Mouse (Mus musculus): ENCODE data around the gene Sp1.
A peak's percentile ranks its signal among the peaks of the same experiment; 100 is the strongest.

Gene Sp1

DNA sequence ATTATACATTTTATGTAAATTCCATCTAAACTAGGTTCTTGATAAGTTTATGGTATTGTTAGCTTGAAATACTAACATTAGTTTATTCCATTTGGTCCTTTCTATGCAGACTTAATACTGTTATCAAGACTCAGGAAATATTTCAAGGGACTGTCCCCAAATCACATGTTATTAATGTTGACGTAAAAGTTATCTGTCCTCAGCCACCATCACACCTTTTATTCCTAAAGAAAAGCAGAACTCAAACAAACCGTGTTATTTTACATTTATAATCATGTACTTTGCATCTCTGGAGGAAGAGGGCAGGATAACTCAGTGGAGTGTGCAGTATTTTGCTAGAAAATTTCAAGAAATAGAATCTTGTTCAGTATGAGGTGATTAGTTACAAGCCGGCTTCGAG lies 27.2 kb downstream of the Sp1 start:
- DNase-seq (ENCODE audit: low spot score in 2 of 2) = no peak

DNA sequence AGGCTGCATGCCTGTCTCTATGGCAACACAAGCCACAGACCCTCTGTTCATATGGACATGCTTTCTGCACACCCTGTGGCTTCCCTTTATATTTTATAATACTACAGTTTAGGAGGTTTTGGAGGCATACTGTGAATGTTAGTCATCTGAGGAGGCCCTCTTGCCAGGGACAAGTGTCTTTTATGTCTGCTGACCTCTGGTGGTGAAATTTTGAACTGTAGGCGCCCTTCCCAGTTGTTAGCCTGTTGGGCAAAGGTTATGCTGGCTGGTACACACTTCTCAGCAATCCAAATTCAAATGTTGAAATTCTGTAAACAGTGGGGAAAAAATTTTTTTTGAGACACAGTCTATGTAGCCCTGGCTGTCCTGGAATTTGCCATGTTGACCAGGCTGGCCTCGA lies 36.5 kb downstream of the Sp1 start:
- DNase-seq (ENCODE audit: low spot score in 2 of 2) = peak; percentile 82 to 89

DNA sequence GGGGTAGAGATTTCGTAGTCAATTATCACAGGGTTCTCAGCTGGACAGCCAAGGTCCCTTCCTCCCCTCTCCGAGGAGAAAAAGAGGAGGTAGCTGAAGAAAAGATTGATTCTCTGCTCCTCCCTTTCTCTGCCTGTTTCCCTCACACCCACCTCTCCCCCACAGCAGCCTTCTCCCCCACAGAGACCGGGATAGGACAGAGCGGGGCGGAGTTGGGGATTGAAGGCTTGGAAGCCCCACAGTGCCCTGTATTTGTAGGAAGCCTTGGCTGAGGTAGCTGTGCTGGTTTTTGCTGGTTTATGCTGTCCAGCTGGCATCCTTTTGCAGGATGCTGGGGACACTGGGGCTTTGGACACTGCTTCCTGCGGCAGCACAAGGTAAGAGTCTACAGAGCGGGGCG lies 39.2 kb downstream of the Sp1 start, which contains the start of gene Amhr2:
TSS of gene Amhr2 (plus strand) at position 222 of the 400 bp plus-strand sequence.
- DNase-seq (ENCODE audit: low spot score in 2 of 2) = no peak

DNA sequence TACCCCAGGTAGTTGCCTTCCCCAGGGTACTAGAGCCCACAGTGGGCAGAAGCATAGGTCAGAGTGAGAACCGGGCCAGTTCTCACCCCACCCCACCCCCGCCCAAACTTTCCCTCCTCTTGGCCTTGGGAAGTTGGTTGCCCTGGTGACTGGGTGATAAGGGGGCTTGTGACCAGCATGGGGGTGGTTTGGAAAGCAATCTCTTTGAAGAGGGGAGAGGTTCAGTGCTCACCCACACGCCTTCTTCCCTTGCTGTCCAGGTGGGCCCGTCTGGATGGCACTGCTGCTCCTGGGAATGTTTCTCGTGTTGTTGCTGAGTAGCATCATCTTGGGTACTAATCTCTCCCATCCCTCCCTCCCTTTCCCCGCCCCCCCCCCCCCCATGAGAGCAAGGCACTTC lies 40.5 kb downstream of the Sp1 start:
- no peak for DNase-seq (ENCODE audit: low spot score in 2 of 2)

DNA sequence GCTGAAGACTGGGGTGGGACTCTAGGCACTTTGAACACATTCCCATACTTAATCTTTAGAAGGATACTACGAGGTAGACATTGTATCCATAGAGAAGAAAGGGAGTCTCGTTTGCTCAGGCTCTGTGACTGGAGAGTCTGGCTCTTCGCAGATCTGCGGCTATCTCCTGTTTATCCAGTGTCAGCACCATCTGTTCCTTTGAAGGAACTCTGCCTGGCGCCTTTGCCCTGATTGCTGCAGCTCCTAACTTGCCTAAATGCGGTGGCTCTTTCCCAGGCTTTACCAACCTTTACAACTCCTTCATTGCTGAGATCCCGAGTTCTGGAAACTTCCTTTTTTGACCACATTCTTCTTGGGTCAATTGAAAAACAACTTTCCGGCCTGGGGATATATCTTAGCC lies 43.4 kb downstream of the Sp1 start:
- DNase-seq (ENCODE audit: low spot score in 2 of 2) = no peak

DNA sequence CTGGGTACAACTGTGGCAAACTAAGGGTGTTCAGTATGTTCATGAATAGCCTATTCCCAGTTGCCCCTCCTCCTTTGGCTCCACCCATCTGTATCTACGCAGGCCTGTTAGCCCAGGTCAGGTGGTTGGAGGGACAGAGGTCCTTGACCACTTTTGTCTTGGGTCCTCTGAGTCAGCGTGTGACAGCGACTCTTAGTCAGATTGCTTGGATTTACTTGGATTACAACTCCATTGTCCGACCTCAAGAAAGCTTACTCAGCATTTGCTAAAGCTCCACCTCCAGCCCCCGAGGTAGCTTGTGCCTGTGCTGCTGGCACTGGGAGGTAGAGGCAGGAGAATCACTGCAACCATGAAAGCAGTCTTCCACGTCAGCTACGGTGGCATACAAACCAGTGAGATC lies 45.0 kb downstream of the Sp1 start:
- no peak for DNase-seq (ENCODE audit: low spot score in 2 of 2)

DNA sequence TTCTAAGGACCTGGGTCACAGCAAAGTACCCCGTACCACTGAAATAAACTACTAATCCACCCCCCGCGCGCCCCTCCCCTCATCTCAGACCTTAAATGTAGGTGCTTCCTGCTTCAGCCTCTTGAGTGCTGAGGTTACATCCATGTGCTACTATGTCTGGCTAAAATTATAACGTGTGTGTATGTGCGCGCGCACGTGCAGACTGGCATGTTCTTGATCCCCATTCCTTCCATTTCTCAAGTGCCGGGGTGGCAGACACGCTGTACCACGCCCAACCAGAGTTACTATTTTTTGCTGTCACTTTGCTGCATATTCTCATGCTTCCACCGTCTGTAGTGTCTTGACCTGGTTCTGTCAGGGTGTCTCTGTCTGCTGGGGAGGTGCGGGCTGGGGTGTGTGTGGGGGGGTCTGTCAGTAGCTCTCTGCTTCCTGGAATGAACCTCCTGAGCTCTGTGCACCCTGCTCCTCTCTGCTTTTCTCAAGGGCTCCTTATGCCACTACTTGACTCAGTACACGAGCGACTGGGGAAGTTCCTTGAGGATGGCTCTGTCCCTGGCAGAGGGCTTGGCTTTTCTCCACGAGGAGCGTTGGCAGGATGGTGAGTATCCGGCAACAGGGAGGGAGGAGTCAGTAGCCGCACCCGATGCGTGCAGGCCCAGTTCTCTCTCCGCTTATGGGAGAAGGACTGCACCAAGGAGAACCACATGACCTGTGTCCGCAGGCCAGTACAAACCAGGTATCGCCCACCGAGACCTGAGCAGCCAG lies 45.9 kb downstream of the Sp1 start:
- no peak for DNase-seq (ENCODE audit: low spot score in 2 of 2)

DNA sequence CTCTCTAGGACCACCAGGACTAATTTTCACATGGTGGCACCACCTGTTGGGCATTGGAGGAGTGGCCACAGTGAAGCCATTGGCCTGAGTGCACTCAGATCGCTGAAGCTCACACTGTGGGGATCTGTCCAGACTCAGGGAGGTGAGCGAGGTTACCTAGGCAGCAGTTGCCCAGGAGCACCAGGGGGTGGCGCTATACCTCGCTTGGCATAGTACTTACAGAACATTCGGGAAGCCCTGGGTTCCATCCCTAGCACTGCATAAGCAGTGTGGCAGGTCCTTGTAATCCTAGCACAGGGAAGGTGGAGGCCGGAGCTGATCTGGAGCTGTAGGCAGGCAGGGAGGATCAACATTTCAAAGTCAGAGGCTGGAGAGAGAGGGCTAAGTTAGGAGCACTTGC lies 50.0 kb downstream of the Sp1 start:
- DNase-seq (ENCODE audit: low spot score in 2 of 2) = no peak

DNA sequence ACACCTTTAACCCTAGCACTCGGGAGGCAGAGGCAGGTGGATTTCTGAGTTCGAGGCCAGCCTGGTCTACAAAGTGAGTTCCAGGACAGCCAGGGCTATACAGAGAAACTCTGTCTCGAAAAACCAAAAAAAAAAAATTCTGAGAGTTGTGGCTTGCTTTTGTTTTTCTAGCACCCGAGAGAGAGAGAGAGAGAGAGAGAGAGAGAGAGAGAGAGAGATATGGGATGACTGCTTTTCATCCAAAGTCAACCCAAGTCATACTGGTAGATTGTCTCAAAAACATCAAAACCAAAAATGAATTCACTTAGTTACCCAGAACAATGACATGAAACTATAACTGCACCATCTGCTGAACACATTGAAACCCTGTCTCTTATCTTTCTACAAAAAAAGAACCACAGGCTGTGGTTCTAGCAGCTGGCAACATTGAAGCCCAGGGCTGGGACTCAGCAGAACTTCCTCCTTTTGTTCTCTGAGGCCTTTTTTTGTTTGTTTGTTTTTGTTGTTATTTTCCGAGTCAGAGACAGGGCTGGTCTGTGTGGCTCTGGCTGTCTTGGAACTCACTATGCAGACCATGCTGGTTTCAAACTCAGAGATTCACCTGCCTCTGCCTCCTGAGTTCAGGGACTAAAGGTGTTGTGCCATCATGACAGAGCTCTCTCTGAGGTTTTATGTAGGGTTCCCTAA lies 52.2 kb downstream of the Sp1 start:
- no peak for DNase-seq (ENCODE audit: low spot score in 2 of 2)

DNA sequence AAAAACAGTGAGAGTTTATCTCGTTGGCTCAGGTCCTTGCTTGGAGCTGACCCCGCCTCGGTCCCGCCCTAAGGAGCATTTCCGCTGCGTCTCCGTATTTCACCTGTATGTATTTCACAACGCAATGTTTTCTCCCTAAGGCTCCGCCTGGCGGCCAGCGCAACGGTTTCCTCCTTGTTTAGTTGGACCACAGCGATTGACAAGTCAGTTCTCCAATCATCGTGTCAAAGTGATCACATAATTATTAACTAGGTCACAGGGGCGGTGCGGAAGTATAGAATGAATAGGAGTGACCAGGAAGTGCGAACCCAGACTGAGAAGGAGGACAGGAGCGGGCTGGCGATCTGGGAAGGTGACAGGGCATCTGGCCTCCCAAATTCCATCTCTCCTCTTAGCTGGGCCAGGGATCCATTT lies 53.0 kb downstream of the Sp1 start, which contains the start of gene Prr13:
TSS of gene Prr13 (plus strand) at position 125 of the 414 bp plus-strand sequence.
- peak; percentile 75 to 83 for DNase-seq (ENCODE audit: low spot score in 2 of 2)

DNA sequence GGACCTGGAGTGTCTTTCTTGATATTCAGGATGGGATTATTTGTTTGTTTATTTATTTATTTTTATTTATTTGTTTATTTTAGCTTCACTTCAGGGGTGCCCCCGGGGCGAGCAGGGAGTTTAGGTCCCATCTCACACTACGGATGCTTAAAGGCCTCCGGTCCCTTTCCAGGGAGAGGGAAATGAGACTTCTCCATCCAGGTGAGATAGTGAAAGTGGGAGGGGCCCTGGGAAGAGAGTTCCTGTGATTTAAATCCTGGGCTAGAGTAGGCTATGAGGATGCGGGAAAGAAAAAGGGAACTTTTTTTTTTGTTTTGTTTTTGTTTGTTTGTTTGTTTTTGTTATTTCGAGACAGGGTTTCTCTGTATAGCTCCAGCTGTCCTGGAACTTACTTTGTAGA lies 53.4 kb downstream of the Sp1 start:
- no peak for DNase-seq (ENCODE audit: low spot score in 2 of 2)

DNA sequence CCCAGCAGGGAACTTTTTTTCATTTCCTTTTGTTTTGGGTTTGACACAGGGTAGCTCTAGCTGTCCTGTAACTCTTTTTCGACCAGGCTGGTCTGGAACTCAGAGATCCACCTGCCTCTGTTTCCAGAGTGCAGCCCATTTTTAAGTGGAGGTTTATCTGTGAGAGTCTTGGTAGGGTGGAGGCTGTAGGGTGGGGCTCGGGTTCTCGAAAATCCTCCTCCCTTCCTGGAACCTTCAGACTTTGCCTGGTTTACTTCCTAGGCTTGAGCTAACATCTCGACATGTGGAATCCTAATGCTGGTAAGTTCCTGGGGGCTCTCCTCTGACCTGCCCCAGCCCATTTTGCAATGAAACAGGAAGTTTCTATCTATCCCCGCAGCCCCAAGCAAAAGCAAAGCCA lies 53.9 kb downstream of the Sp1 start:
- DNase-seq (ENCODE audit: low spot score in 2 of 2) = no peak

DNA sequence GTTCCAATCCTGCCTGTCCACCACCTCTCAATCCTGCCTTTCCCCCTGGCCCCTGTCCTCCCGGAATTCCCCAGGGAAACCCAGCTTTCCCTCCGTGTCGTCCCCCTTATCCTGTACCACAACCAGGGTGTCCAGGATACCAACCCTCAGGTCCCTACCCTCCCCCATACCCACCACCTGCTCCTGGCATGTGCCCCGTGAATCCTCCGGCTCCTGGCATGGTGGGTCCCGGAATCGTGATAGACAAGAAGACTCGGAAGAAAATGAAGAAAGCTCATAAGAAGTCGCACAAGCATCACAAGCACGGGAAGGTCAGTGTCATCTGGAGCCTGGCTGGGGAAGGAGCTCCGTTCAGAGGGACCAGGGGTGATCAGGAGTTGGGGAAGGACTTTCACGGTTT lies 54.5 kb downstream of the Sp1 start:
- no peak for DNase-seq (ENCODE audit: low spot score in 2 of 2)

DNA sequence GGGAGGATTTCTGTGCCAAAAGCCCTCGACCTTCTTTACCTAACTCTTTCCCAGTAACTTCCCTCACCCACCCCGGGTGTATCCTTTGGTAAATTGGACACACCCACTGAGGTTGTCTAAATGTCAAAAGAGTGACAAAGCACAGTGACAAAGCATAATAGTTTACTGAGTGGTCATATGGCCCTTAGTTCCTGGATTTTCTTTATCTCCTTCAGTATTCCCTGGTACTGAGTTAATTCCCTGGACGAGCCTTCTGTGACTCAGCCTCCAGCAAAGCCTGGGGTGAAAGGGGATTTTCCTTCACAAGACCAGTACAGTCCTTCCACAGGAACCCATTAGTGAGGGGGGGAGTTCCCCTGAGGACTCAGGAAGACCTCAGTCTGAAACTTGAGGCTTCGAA lies 55.0 kb downstream of the Sp1 start:
- DNase-seq (ENCODE audit: low spot score in 2 of 2) = no peak

DNA sequence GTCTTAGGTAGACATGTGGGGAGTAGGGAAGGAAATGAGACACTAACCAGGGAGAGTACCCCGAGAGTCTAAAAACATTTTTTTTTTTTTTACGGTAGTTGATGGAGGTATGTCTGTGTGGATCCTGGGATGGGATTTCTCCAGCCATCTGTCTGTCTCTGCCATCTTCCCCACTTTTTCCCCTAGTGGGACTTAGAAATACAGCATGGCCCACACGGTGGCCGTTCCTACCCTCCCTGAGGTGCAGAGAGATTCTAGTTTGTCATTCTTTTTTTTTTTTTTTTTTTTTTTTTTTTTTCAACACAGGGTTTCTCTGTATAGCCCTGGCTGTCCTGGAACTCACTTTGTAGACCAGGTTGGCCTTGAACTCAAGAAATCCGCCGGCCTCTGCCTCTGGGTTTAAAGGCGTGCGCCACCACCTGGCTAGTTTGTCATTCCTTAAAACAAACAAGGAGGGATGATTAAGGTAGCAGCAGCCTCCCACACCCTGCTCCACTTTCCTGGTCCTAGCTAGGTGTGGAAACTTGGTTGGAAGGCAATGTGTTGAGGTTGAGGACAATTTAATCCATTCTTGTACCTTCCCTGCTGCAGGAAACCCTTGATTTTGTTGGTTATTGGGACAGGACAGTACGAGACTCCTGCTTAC lies 55.6 kb downstream of the Sp1 start:
- DNase-seq (ENCODE audit: low spot score in 2 of 2) = no peak

DNA sequence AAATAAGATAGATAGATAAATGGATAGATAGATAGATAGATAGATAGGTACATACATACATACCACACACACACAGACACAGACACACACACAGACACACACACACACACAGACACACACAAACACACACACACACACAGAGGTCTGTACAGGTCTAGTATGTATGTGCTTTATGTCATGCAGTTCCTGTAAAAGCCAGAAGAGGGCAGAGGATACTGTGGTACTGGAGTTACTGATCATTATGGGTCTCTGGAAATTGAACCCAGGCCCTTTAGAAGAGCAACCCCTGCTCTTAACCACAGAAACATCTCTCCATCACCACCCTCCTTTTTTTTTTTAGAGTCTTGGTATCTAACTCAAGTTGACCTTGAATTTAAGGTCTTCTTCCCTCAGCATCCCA lies 57.7 kb downstream of the Sp1 start:
- no peak for DNase-seq (ENCODE audit: low spot score in 2 of 2)

DNA sequence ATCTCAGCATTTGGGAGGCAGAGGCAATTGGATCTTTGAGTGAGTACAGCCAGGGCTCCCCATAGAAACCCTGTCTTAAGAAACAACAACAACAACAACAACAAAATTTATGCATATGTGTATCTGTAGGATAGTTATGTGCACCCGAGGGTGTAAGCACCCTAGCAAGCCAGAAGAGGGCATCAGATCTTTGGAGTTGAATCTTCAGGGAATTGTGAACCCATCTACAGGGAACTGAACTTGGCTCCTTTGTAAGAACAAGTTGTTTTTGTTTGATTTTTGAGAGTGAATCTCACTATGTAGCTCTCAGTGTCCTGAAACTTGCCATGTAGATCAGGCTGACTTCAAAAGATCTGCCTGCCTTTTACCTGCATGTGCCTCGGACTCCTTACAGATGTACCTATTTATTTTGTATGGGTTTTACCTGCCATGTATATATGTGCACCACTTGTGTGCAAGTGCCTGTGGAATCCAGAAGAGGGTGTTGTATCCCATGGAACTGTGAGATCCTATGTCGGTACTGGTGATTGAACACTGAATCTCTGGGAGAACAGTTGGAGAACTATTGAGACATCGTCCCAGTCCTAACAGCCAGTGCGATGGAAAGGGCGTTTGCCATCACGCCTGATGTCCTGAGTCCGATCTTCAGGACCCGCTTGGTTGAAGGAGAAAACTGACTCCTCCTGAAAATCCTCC lies 62.9 kb downstream of the Sp1 start:
- no peak for DNase-seq (ENCODE audit: low spot score in 2 of 2)

DNA sequence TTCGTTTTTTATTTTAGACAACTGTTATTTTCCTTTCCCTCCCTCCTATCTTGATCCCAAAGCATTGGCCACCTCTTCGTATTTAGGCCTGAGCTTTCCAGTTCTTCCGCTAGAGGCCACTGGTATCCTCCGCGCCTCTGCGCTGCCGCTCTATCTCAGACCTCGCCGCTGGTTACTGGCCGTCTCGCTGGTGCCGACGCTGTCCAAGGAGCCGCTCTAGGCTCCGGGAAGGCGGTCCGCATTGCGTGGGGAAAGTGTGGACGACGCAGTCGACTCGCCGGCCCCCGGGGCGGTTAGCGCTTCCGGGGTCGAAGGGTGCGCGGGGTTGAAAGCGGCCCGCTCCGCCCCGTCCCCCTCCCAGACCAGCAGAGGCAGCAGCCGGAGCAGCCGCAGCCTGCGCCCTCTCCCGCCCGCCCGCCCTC lies 64.3 kb downstream of the Sp1 start, which contains the start of gene Pcbp2:
TSS of gene Pcbp2 (plus strand) at position 357 of the 422 bp plus-strand sequence.
- peak; percentile 85 to 89 for DNase-seq (ENCODE audit: low spot score in 2 of 2)

DNA sequence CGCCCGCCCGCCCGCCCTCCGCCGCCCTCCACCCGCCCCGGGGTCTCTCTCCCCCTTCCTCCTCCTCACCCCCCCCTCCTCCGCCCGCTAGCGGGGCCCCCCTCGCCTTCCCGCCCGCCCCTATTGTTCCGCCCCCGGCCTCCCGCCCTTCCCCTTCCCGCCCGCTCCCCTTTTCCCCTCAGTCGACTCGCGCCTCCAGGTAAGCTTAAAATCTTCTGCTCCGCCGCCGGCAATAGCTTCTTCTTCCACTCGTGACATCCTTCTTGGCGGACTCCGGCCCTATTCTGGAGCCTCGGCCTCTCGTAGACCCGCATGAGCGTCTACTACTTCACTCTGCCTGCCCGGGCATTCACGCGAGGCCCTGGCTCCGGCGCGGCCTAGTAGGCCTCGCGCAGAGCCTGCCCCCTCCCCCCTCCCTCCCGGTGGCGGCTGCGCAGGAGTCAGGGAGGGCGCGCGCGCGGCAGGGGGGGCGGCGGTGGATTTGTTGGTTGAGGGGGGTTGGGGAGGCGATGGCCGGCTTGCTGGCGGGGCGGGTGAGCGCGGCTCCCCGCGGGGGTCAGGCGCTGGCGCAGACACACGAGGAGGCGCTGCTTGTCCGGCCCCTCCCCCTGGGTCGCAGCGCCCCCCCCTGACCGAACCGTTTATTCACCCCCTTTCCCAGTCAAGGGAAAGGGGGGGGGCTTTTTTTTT lies 64.8 kb downstream of the Sp1 start:
- peak; percentile 61 to 64 for DNase-seq (ENCODE audit: low spot score in 2 of 2)

DNA sequence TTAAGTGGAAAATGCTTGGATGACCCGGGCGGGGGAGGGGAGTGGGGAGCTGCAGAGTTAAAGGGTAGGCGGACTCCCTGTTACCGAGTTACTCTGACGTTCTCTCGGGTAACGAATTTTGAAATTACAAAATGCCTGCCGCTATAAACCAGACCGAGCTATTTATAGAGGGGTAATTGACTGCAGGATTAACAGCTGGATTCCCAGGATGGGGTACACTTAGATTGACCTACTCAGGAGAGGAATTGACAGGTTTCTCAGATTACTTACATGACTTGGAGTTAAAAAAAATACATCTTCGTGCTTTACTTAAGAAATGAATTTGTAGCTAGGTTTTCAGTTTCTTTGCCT lies 65.3 kb downstream of the Sp1 start:
- DNase-seq (ENCODE audit: low spot score in 2 of 2) = no peak

DNA sequence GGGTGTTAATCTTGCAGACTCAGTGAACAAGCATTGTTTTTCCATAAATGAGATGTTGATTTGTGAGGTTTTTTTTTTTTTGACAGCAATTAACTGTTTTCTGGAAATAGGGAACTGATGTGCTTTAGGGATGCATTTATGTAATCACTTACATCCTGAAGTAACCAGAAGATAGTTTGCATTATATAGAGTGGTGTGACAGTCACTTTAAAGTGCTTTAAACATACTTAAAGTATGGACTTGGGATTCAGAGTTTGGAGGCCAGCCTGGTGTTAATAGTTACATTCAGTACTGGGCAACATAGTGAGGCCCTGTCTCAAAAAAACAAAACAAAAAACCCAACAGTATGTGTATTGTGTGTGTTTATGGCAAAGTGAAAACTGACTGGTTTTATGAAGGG lies 65.8 kb downstream of the Sp1 start:
- DNase-seq (ENCODE audit: low spot score in 2 of 2) = no peak

DNA sequence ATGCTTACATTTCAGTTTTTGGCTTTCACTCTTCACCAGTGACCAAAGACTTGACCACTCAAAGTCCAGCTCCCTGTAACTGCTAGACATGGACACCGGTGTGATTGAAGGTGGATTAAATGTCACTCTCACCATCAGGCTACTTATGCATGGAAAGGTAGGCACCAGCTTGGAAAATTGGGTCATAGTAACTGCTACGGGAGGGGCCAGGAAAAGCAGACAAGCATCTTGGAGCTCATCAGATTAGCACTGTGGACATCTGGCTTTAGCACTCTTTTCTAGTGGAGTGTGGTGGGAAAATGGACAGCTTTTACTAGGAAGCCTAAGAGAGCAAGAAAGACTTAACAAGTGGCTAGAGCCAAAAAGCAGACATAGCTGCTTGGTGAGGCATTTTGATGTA lies 67.3 kb downstream of the Sp1 start:
- no peak for DNase-seq (ENCODE audit: low spot score in 2 of 2)

Measured in frontal cortex, postnatal 25 days (tissue).